Mouse (Mus musculus): ENCODE data around the gene Crcp. TPM values are rescaled to one million over a fixed set of nuclear protein-coding genes. Genes with fewer than 3 reads are reported as not detected.

Gene Crcp
- total and polyA plus RNA-seq, 3 experiments: 9.3 to 11.2 (median 9.5) TPM

GRCm38 (mm10) chr5:130063760-130064159 is 34.7 kb downstream of the Crcp start:
- H3K9ac ChIP-seq (ENCODE audit: low read depth, low read length): no peak overlapping the region
- H3K27me3 ChIP-seq (ENCODE audit: control insufficient read depth, insufficient read depth, low read length): no peaks in the 10 kb centered on the region
- peaks cover 7% of the 10 kb centered on the region for H3K36me3 ChIP-seq (ENCODE audit: control insufficient read depth, insufficient read depth, low read length)
- intact Hi-C loops (cut with DNase I): loop anchor here (2.0 kb wide), 1 partner anchor 19 kb away; no protein-coding TSS in a partner anchor
- peaks cover 24% of the 10 kb centered on the region for H3K4me1 ChIP-seq (ENCODE audit: control insufficient read depth, insufficient read depth, low read length)
- TF ChIP-seq POLR2A (IDR thresholded peaks at IDR 0.05; ENCODE audit: insufficient read depth, low read depth, low read length) (no peak), CTCF (IDR thresholded peaks at IDR 0.05) (no peak), EP300 (IDR thresholded peaks at IDR 0.05; ENCODE audit: insufficient read depth, low read depth, low read length) (no peak)
- DNase-seq: no peak
- H3K4me3 ChIP-seq: no peak overlapping the region
- no peaks in the 10 kb centered on the region for H3K79me2 ChIP-seq (replicated peaks; ENCODE audit: control insufficient read depth, insufficient read depth, low read length)
- 40% methylated on average over 2 of the region's 2 CpGs for WGBS
- no peak overlapping the region; the same call in 1 of the 2 replicates for H3K27ac ChIP-seq

- Histone ChIP-seq H3K79me2 (replicated peaks; ENCODE audit: control insufficient read depth, insufficient read depth, low read length) (no peaks in the 10 kb centered on the region), H3K27me3 (ENCODE audit: control insufficient read depth, insufficient read depth, low read length) (no peaks in the 10 kb centered on the region), H3K36me3 (ENCODE audit: control insufficient read depth, insufficient read depth, low read length) (peaks cover 2% of the 10 kb centered on the region), H3K9ac (ENCODE audit: low read depth, low read length) (no peak overlapping the region), H3K4me3 (no peak overlapping the region), H3K27ac (no peak overlapping the region), H3K4me1 (ENCODE audit: control insufficient read depth, insufficient read depth, low read length) (peaks cover 14% of the 10 kb centered on the region)
- 100% methylated on average over 1 of the region's 1 CpGs for WGBS
- no peak for TF ChIP-seq POLR2A (IDR thresholded peaks at IDR 0.05; ENCODE audit: insufficient read depth, low read depth, low read length)
- TF ChIP-seq CTCF (IDR thresholded peaks at IDR 0.05): peak; percentile 58
- DNase-seq: no peak
- intact Hi-C loops (cut with DNase I): loop anchor here (1.0 kb wide), 1 partner anchor 74 kb away; no protein-coding TSS in a partner anchor
Measured at GRCm38 (mm10) chr5:130065579-130065978, 36.5 kb downstream of the Crcp start.

GRCm38 (mm10) chr5:130067841-130068264 is 38.8 kb downstream of the Crcp start:
- no peak for DNase-seq
- no peaks in the 10 kb centered on the region for H3K36me3 ChIP-seq (ENCODE audit: control insufficient read depth, insufficient read depth, low read length)
- 60% methylated on average over 3 of the region's 3 CpGs for WGBS
- TF ChIP-seq EP300 (IDR thresholded peaks at IDR 0.05; ENCODE audit: insufficient read depth, low read depth, low read length) (no peak), CTCF (IDR thresholded peaks at IDR 0.05) (no peak), POLR2A (IDR thresholded peaks at IDR 0.05; ENCODE audit: insufficient read depth, low read depth, low read length) (no peak)
- H3K27me3 ChIP-seq (ENCODE audit: control insufficient read depth, insufficient read depth, low read length): no peaks in the 10 kb centered on the region
- peaks cover under 1% of the 10 kb centered on the region; the same call in 1 of the 2 replicates for H3K4me1 ChIP-seq (ENCODE audit: control insufficient read depth, insufficient read depth, low read length)
- no peak overlapping the region for H3K4me3 ChIP-seq
- no peak overlapping the region for H3K27ac ChIP-seq
- intact Hi-C loops (cut with DNase I): no loop called here
- H3K79me2 ChIP-seq (replicated peaks; ENCODE audit: control insufficient read depth, insufficient read depth, low read length): no peaks in the 10 kb centered on the region
- no peak overlapping the region for H3K9ac ChIP-seq (ENCODE audit: low read depth, low read length)

- no peak within 1 kb of the TSS for H3K27ac ChIP-seq
- H3K9ac ChIP-seq (ENCODE audit: low read depth, low read length): no peak within 1 kb of the TSS
- TF ChIP-seq POLR2A (IDR thresholded peaks at IDR 0.05; ENCODE audit: insufficient read depth, low read depth, low read length): no peak
- TF ChIP-seq CTCF (IDR thresholded peaks at IDR 0.05): no peak
- TF ChIP-seq EP300 (IDR thresholded peaks at IDR 0.05; ENCODE audit: insufficient read depth, low read depth, low read length): no peak
- no peaks in the 10 kb centered on the region for H3K79me2 ChIP-seq (replicated peaks; ENCODE audit: control insufficient read depth, insufficient read depth, low read length)
- WGBS: 93% methylated on average over 6 of the region's 6 CpGs
- H3K27me3 ChIP-seq (ENCODE audit: control insufficient read depth, insufficient read depth, low read length): no peaks in the 10 kb centered on the region
- no peak for DNase-seq
- no peak within 1 kb of the TSS for H3K4me3 ChIP-seq
- peaks cover 5% of the 10 kb centered on the region; the same call in 1 of the 2 replicates for H3K4me1 ChIP-seq (ENCODE audit: control insufficient read depth, insufficient read depth, low read length)
- intact Hi-C loops (cut with DNase I): no loop called here
- H3K36me3 ChIP-seq (ENCODE audit: control insufficient read depth, insufficient read depth, low read length): no peaks in the 10 kb centered on the region
Measured at GRCm38 (mm10) chr5:130073026-130073425, 43.9 kb downstream of the Crcp start, which contains the start of gene Tpst1. Gene Tpst1, plus strand, starts transcription at chr5:130073326.

- intact Hi-C loops (cut with DNase I): no loop called here
- DNase-seq: no peak
- no peaks in the 10 kb centered on the region for H3K36me3 ChIP-seq (ENCODE audit: control insufficient read depth, insufficient read depth, low read length)
- no peaks in the 10 kb centered on the region for H3K27me3 ChIP-seq (ENCODE audit: control insufficient read depth, insufficient read depth, low read length)
- TF ChIP-seq EP300 (IDR thresholded peaks at IDR 0.05; ENCODE audit: insufficient read depth, low read depth, low read length): no peak
- TF ChIP-seq POLR2A (IDR thresholded peaks at IDR 0.05; ENCODE audit: insufficient read depth, low read depth, low read length): no peak
- TF ChIP-seq CTCF (IDR thresholded peaks at IDR 0.05): no peak
- H3K9ac ChIP-seq (ENCODE audit: low read depth, low read length): no peak overlapping the region
- WGBS: 85% methylated on average over 6 of the region's 6 CpGs
- H3K27ac ChIP-seq: no peak overlapping the region
- H3K4me1 ChIP-seq (ENCODE audit: control insufficient read depth, insufficient read depth, low read length): peaks cover 9% of the 10 kb centered on the region
- no peak overlapping the region for H3K4me3 ChIP-seq
- no peaks in the 10 kb centered on the region for H3K79me2 ChIP-seq (replicated peaks; ENCODE audit: control insufficient read depth, insufficient read depth, low read length)
Measured at GRCm38 (mm10) chr5:130074491-130074890, 45.4 kb downstream of the Crcp start.

- no peaks in the 10 kb centered on the region for H3K36me3 ChIP-seq (ENCODE audit: control insufficient read depth, insufficient read depth, low read length)
- WGBS: 29% methylated on average over 6 of the region's 6 CpGs
- H3K9ac ChIP-seq (ENCODE audit: low read depth, low read length): no peak overlapping the region
- no peak overlapping the region for H3K4me3 ChIP-seq
- TF ChIP-seq POLR2A (IDR thresholded peaks at IDR 0.05; ENCODE audit: insufficient read depth, low read depth, low read length) (no peak), CTCF (IDR thresholded peaks at IDR 0.05) (no peak), EP300 (IDR thresholded peaks at IDR 0.05; ENCODE audit: insufficient read depth, low read depth, low read length) (0 out of 2 replicates have a peak, but pooled peaks have one; percentile 15)
- H3K27me3 ChIP-seq (ENCODE audit: control insufficient read depth, insufficient read depth, low read length): no peaks in the 10 kb centered on the region
- H3K4me1 ChIP-seq (ENCODE audit: control insufficient read depth, insufficient read depth, low read length): peaks cover 12% of the 10 kb centered on the region
- no peak overlapping the region for H3K27ac ChIP-seq
- intact Hi-C loops (cut with DNase I): loop anchor here (5.0 kb wide), 2 partner anchors 34 to 66 kb away; partner anchors contain the start of gene Kctd7
- peak in 1 of 2 experiments; percentile 50 for DNase-seq
- no peaks in the 10 kb centered on the region for H3K79me2 ChIP-seq (replicated peaks; ENCODE audit: control insufficient read depth, insufficient read depth, low read length)
Measured at GRCm38 (mm10) chr5:130076396-130076795, 47.3 kb downstream of the Crcp start.

All from heart, adult 2 months (tissue).